Mouse (Mus musculus) neural tube, embryonic 13.5 days (tissue): Measurements from ENCODE around the gene Agap2. TPM values are rescaled to one million over a fixed set of nuclear protein-coding genes. Genes with fewer than 3 reads are reported as not detected.

ENCODE experiments used
- ATAC-seq: fragments of 200-750 bp; cut with Nextera tagmentation; 2 replicates; pipeline ENCODE4 v1.8.0; 2017; ENCODE audit warnings: low read depth, mild to moderate bottlenecking, moderate TSS enrichment, moderate library complexity
- H3K27ac ChIP-seq: fragments of 300-500 bp; sonication (generic); replicated peaks from 2 replicates; pipeline ENCODE4 v1.5.1; 2015; ENCODE audit warnings: moderate library complexity, mild to moderate bottlenecking, inconsistent platforms
- H3K27me3 ChIP-seq: fragments of 300-500 bp; sonication (generic); 2 replicates; pipeline ENCODE4 v1.6.1; 2015; ENCODE audit warnings: mild to moderate bottlenecking, inconsistent platforms
- H3K36me3 ChIP-seq: fragments of 300-500 bp; sonication (generic); 2 replicates; pipeline ENCODE4 v1.6.1; 2015; ENCODE audit warnings: mild to moderate bottlenecking, inconsistent platforms
- H3K4me1 ChIP-seq: fragments of 300-500 bp; sonication (generic); replicated peaks from 2 replicates; pipeline ENCODE4 v1.6.1; 2015; ENCODE audit warnings: inconsistent platforms
- H3K4me2 ChIP-seq: fragments of 300-500 bp; sonication (generic); 2 replicates; pipeline ENCODE4 v1.6.1; 2015; ENCODE audit warnings: inconsistent platforms, mild to moderate bottlenecking, moderate library complexity
- H3K4me3 ChIP-seq: fragments of 300-500 bp; sonication (generic); 2 replicates; pipeline ENCODE4 v1.5.1; 2015; ENCODE audit warnings: mild to moderate bottlenecking, inconsistent platforms
- H3K9ac ChIP-seq: fragments of 300-500 bp; sonication (generic); 2 replicates; pipeline ENCODE4 v1.6.1; 2015; ENCODE audit warnings: moderate library complexity, mild to moderate bottlenecking, inconsistent platforms
- H3K9me3 ChIP-seq: fragments of 300-500 bp; sonication (generic); 2 replicates; pipeline ENCODE4 v1.6.1; 2016; ENCODE audit warnings: inconsistent platforms
- WGBS: fragments of 180-500 bp; shearing (Covaris S2); methylation state at CpG from one replicate; pipeline ENCODE4 v1.1.7; 2015; 5-methylcytosine and 5-hydroxymethylcytosine counted together
- polyA plus RNA-seq: library from polyadenylated mRNA; unstranded; fragments of >200 nt; fragmentation: Nextera tagmentation; extraction: Ambion mirVana; gene quantifications from 2 replicates; pipeline ENCODE4 v1.2.1, GENCODE M21; 2015

Agap2 gene
- polyA plus RNA-seq, 1 experiment from 2014 or later, result 1.9 TPM

- Histone ChIP-seq H3K4me2 (no peak overlapping the region), H3K27me3 (peaks cover 66% of the 10 kb centered on the region), H3K36me3 (peaks cover 9% of the 10 kb centered on the region; the same call in 1 of the 2 replicates), H3K4me1 (peaks cover 10% of the 10 kb centered on the region), H3K9ac (no peak overlapping the region), H3K9me3 (no peaks in the 10 kb centered on the region), H3K27ac (no peak overlapping the region), H3K4me3 (no peak overlapping the region)
- 4% methylated on average over 35 of the region's 35 CpGs for WGBS
- ATAC-seq, result no peak
Observed at GRCm38 (mm10) chr10:127048608-127049394, 26.3 kb upstream of the Agap2 start.

GRCm38 (mm10) chr10:127049395-127050118, 25.5 kb upstream of the Agap2 start:
- WGBS, result 2% methylated on average over 29 of the region's 29 CpGs
- H3K27ac ChIP-seq, result no peak overlapping the region
- peaks cover 12% of the 10 kb centered on the region for H3K4me1 ChIP-seq
- ATAC-seq, result 0 out of 2 replicates have a peak, but pooled peaks have one; percentile 17
- H3K4me3 ChIP-seq, result no peak overlapping the region
- H3K36me3 ChIP-seq, result peaks cover 17% of the 10 kb centered on the region
- no peak overlapping the region for H3K4me2 ChIP-seq
- peaks cover 66% of the 10 kb centered on the region for H3K27me3 ChIP-seq
- H3K9ac ChIP-seq, result no peak overlapping the region
- no peaks in the 10 kb centered on the region for H3K9me3 ChIP-seq

GRCm38 (mm10) chr10:127050119-127050474, 25.0 kb upstream of the Agap2 start:
- ATAC-seq, result no peak
- no peaks in the 10 kb centered on the region for H3K9me3 ChIP-seq
- H3K4me2 ChIP-seq, result no peak overlapping the region
- H3K36me3 ChIP-seq, result peaks cover 22% of the 10 kb centered on the region
- H3K9ac ChIP-seq, result no peak overlapping the region
- H3K4me3 ChIP-seq, result no peak overlapping the region
- H3K4me1 ChIP-seq, result peaks cover 18% of the 10 kb centered on the region
- H3K27ac ChIP-seq, result no peak overlapping the region
- 17% methylated on average over 10 of the region's 10 CpGs for WGBS
- peaks cover 66% of the 10 kb centered on the region for H3K27me3 ChIP-seq

GRCm38 (mm10) chr10:127054646-127055045, 20.4 kb upstream of the Agap2 start:
- Histone ChIP-seq H3K27me3 (peaks cover 38% of the 10 kb centered on the region), H3K27ac (no peak overlapping the region), H3K4me2 (no peak overlapping the region), H3K4me1 (peaks cover 45% of the 10 kb centered on the region), H3K4me3 (no peak overlapping the region), H3K9me3 (no peaks in the 10 kb centered on the region), H3K9ac (no peak overlapping the region), H3K36me3 (peaks cover 48% of the 10 kb centered on the region)
- 72% methylated on average over 4 of the region's 4 CpGs for WGBS
- no peak for ATAC-seq

GRCm38 (mm10) chr10:127055406-127055805, 19.7 kb upstream of the Agap2 start:
- ATAC-seq, result no peak
- H3K27ac ChIP-seq, result no peak overlapping the region
- no peaks in the 10 kb centered on the region for H3K9me3 ChIP-seq
- H3K4me3 ChIP-seq, result no peak overlapping the region
- no peak overlapping the region for H3K4me2 ChIP-seq
- H3K27me3 ChIP-seq, result peaks cover 31% of the 10 kb centered on the region
- H3K4me1 ChIP-seq, result peaks cover 47% of the 10 kb centered on the region
- peaks cover 48% of the 10 kb centered on the region for H3K36me3 ChIP-seq
- 88% methylated on average over 8 of the region's 8 CpGs for WGBS
- H3K9ac ChIP-seq, result no peak overlapping the region

GRCm38 (mm10) chr10:127056490-127056889, 18.6 kb upstream of the Agap2 start:
- WGBS, result 88% methylated on average over 20 of the region's 20 CpGs
- Histone ChIP-seq H3K27me3 (peaks cover 20% of the 10 kb centered on the region), H3K9me3 (no peaks in the 10 kb centered on the region), H3K4me3 (no peak overlapping the region), H3K9ac (no peak overlapping the region), H3K27ac (no peak overlapping the region), H3K4me1 (peaks cover 58% of the 10 kb centered on the region), H3K4me2 (no peak overlapping the region), H3K36me3 (peaks cover 48% of the 10 kb centered on the region)
- no peak for ATAC-seq

DNA sequence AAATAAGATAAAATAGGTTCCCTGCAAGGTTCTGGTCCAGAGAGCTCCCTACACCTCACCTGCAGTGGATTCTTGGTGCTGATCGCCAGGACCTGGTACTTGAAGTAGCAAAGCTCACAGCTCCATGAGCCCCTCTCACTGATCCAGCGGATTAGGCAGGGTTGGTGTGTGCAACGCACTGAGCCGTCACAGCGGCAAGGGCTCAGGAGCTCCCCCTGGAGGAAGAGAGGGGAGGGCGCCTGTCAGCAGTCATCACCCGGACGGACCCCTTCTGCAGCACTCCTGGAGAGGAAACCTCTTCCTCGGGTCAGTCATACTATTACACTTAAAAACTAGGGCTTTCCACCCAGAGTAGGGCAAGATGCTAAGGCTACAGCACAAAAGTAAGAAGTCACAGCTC, 16.9 kb upstream of the Agap2 start:
- Histone ChIP-seq H3K4me2 (peak overlapping the region; percentile 87), H3K27me3 (0 out of 2 replicates have a peak, but pooled peaks cover 4% of the 10 kb centered on the region), H3K36me3 (peaks cover 45% of the 10 kb centered on the region), H3K27ac (0 out of 2 replicates have a peak overlapping the region, but pooled peaks have one; percentile 98), H3K9me3 (no peaks in the 10 kb centered on the region), H3K4me1 (peaks cover 68% of the 10 kb centered on the region), H3K4me3 (peak overlapping the region; percentile 90), H3K9ac (peak overlapping the region; percentile 99)
- under 1% methylated on average over 9 of the region's 9 CpGs for WGBS
- ATAC-seq, result no peak

GRCm38 (mm10) chr10:127058708-127059107, 16.4 kb upstream of the Agap2 start:
- 4% methylated on average over 8 of the region's 8 CpGs for WGBS
- no peak for ATAC-seq
- Histone ChIP-seq H3K4me2 (peak overlapping the region; percentile 87), H3K9ac (peak overlapping the region; percentile 99), H3K27ac (peak overlapping the region; percentile 98), H3K36me3 (peaks cover 40% of the 10 kb centered on the region), H3K4me1 (peaks cover 68% of the 10 kb centered on the region), H3K27me3 (0 out of 2 replicates have a peak, but pooled peaks cover under 1% of the 10 kb centered on the region), H3K9me3 (no peaks in the 10 kb centered on the region), H3K4me3 (peak overlapping the region; percentile 90)

GRCm38 (mm10) chr10:127059174-127059967, 15.7 kb upstream of the Agap2 start:
- no peak; the same call in 1 of the 2 replicates for ATAC-seq
- Histone ChIP-seq H3K9me3 (no peaks in the 10 kb centered on the region), H3K4me1 (peaks cover 69% of the 10 kb centered on the region), H3K9ac (peak overlapping the region; percentile 99), H3K4me3 (peak overlapping the region; percentile 90), H3K4me2 (peak overlapping the region; percentile 87), H3K27ac (peak overlapping the region; percentile 98), H3K36me3 (peaks cover 33% of the 10 kb centered on the region), H3K27me3 (no peaks in the 10 kb centered on the region)
- WGBS, result under 1% methylated on average over 56 of the region's 92 CpGs

DNA sequence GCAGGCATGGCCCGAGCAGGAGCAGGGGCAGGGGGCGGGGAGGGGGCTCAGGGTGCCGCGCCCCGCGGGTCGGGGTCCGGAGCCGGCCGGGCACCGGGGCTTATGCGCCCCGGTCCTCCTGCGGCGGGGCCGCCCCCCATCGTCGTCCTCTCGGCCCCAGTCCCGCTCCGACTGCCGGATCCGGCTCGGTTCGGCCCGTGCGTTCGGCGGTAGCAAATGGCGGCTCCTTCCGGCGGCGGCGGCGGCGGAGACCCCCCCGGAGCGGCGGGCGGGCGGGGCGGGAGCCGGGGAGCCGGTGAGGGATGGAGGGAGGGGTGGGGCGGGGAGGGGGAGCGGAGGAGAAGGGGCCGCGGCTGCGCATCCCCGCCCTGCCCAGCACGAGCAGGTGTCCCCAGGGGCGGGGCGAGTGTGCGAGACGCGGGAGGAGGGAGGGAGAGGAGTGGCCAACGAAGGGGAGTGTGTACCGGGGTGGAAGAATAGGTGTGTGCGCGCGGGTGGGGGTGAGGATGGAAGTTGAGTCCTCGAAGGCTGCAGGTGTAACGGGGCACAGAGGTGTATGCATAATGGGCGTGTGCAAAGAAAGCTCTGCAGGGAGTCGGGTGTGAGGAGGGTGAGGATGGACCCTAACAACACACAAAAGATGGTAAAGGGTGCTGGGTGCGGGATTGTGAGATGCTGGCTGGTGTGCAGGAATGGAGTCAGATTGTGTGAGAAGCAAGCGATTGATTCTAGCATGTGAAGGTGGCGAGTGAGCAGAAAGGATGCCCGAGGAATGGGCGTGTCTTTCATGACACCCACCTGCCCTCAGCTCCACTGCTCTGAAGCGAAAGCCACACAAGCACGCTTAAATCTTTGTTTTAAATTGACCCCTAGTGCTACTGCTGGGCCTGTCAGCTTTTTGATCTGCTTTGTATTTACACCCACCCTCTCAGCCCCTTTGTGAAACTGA, 14.8 kb upstream of the Agap2 start, which contains the start of gene March9:
TSS of gene March9 (minus strand) at position 217 of the 949 bp plus-strand sequence.
- WGBS, result under 1% methylated on average over 27 of the region's 72 CpGs
- H3K4me1 ChIP-seq, result peaks cover 69% of the 10 kb centered on the region

DNA sequence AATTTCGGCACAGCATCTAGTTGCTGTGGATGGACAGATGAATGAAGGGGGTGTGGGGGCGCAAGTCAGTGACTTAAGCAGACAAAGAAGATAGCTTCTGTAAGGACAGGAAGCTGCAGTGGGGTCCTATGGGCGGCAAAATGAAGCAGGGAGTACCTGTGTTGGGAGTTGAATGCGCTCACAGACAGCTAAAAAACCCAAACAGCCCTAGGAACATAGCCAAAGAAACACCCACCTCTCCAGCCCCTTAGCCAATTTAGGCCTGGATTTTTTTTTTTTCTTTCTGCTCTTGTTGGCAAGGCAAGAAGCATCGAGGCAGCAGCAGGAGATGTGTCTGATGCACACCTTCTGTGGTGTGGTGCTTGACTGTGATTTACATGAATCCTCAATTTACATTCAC, 14.0 kb upstream of the Agap2 start:
- Histone ChIP-seq H3K27me3 (no peaks in the 10 kb centered on the region), H3K36me3 (peaks cover 31% of the 10 kb centered on the region), H3K27ac (peak overlapping the region; percentile 98), H3K4me2 (peak overlapping the region; percentile 87), H3K9ac (peak overlapping the region; percentile 99), H3K4me3 (peak overlapping the region; percentile 90), H3K4me1 (peaks cover 69% of the 10 kb centered on the region), H3K9me3 (no peaks in the 10 kb centered on the region)
- WGBS, result 24% methylated on average over 5 of the region's 5 CpGs
- no peak for ATAC-seq

More for the DNA sequence above, 14.8 kb upstream of the Agap2 start, which contains the start of gene March9:
- Histone ChIP-seq H3K9ac (peak within 1 kb of the TSS; percentile 99), H3K36me3 (peaks cover 31% of the 10 kb centered on the region), H3K27me3 (no peaks in the 10 kb centered on the region), H3K4me2 (peak within 1 kb of the TSS; percentile 87), H3K4me3 (peak within 1 kb of the TSS; percentile 90), H3K27ac (peak within 1 kb of the TSS; percentile 98), H3K9me3 (no peaks in the 10 kb centered on the region)
- ATAC-seq, result peak; percentile 37
